Mouse (Mus musculus): Measurements from ENCODE around the gene Zc3h4.
"Not testable (repeated sequence)": the region's sequence is repeated elsewhere in the genome, so short reads cannot be mapped to it uniquely, and the experiment has no call there.

The Zc3h4 gene

GRCm38 (mm10) chr7:16400689-16401611 lies at the start of gene Zc3h4:
Gene Zc3h4, plus strand, starts transcription at chr7:16400910.
- DNase-seq: peak; percentile 100

GRCm38 (mm10) chr7:16355854-16356594 lies 44.7 kb upstream of the Zc3h4 start:
- no peak for DNase-seq

GRCm38 (mm10) chr7:16357602-16358001 lies 43.1 kb upstream of the Zc3h4 start:
- DNase-seq: no peak

GRCm38 (mm10) chr7:16364319-16364718 lies 36.4 kb upstream of the Zc3h4 start:
- no peak for DNase-seq

- DNase-seq: no peak
Measured at GRCm38 (mm10) chr7:16364901-16365500, 35.7 kb upstream of the Zc3h4 start.

GRCm38 (mm10) chr7:16366133-16366646 lies 34.5 kb upstream of the Zc3h4 start:
- DNase-seq: no peak

GRCm38 (mm10) chr7:16366669-16367068 lies 34.0 kb upstream of the Zc3h4 start:
- no peak for DNase-seq

- no peak for DNase-seq
Measured at GRCm38 (mm10) chr7:16368835-16369234, 31.9 kb upstream of the Zc3h4 start.

- no peak for DNase-seq
Measured at GRCm38 (mm10) chr7:16370596-16370995, 30.1 kb upstream of the Zc3h4 start.

GRCm38 (mm10) chr7:16373719-16374118 lies 27.0 kb upstream of the Zc3h4 start:
- DNase-seq: no peak

- DNase-seq: no peak
Measured at GRCm38 (mm10) chr7:16374989-16375388, 25.7 kb upstream of the Zc3h4 start.

GRCm38 (mm10) chr7:16376505-16376904 lies 24.2 kb upstream of the Zc3h4 start:
- DNase-seq: no peak

- peak; percentile 100 for DNase-seq
Measured at GRCm38 (mm10) chr7:16387160-16388041, 13.3 kb upstream of the Zc3h4 start, which contains the start of gene Sae1. Gene Sae1, minus strand, starts transcription at chr7:16387806.

GRCm38 (mm10) chr7:16389942-16390341 lies 10.8 kb upstream of the Zc3h4 start:
- not testable (repeated sequence) for DNase-seq

- no peak for DNase-seq
Measured at GRCm38 (mm10) chr7:16392923-16393322, 7.8 kb upstream of the Zc3h4 start.

- no peak for DNase-seq
Measured at GRCm38 (mm10) chr7:16395944-16396343, 4.8 kb upstream of the Zc3h4 start.

- DNase-seq: no peak
Measured at GRCm38 (mm10) chr7:16397465-16397864, 3.2 kb upstream of the Zc3h4 start.

GRCm38 (mm10) chr7:16398387-16399050 lies 2.2 kb upstream of the Zc3h4 start:
- DNase-seq: peak; percentile 95

GRCm38 (mm10) chr7:16399098-16399819 lies 1.5 kb upstream of the Zc3h4 start:
- DNase-seq: peak; percentile 100

GRCm38 (mm10) chr7:16399820-16400688 lies 656 bp upstream of the Zc3h4 start:
- DNase-seq: peak; percentile 100
